Mouse (Mus musculus) neural tube, embryonic 14.5 days (tissue): ENCODE measurements around the gene Gm21992. TPM values are rescaled to one million over a fixed set of nuclear protein-coding genes. Genes with fewer than 3 reads are reported as not detected.

Experiments
- ATAC-seq: fragments of 200-750 bp; cut with Nextera tagmentation; 2 replicates; pipeline ENCODE4 v1.8.0; 2017; ENCODE audit warnings: low read depth, mild to moderate bottlenecking, moderate TSS enrichment, moderate library complexity
- H3K27ac ChIP-seq: fragments of 300-500 bp; sonication (generic); 2 replicates; pipeline ENCODE4 v1.5.1; 2014; ENCODE audit warnings: low read depth, mild to moderate bottlenecking, control low read depth, low read length, moderate library complexity, mixed read lengths
- H3K27me3 ChIP-seq: fragments of 300-500 bp; sonication (generic); 2 replicates; pipeline ENCODE4 v1.6.1; 2014; ENCODE audit warnings: low read length; ENCODE audit not compliant: control insufficient read depth, insufficient read depth
- H3K36me3 ChIP-seq: fragments of 300-500 bp; sonication (generic); 2 replicates; pipeline ENCODE4 v1.6.1; 2014; ENCODE audit warnings: low read length, mixed read lengths; ENCODE audit not compliant: control insufficient read depth, insufficient read depth
- H3K4me1 ChIP-seq: fragments of 300-500 bp; sonication (generic); 2 replicates; pipeline ENCODE4 v1.6.1; 2014; ENCODE audit warnings: low read length; ENCODE audit not compliant: control insufficient read depth, insufficient read depth
- H3K4me2 ChIP-seq: fragments of 300-500 bp; sonication (generic); 2 replicates; pipeline ENCODE4 v1.6.1; 2014; ENCODE audit warnings: mild to moderate bottlenecking, low read depth, low read length, control low read depth
- H3K4me3 ChIP-seq: fragments of 300-500 bp; sonication (generic); 2 replicates; pipeline ENCODE4 v1.5.1; 2014; ENCODE audit warnings: low read depth, low read length, control low read depth, mixed read lengths
- H3K9ac ChIP-seq: fragments of 300-500 bp; sonication (generic); replicated peaks from 2 replicates; pipeline ENCODE4 v1.6.1; 2014; ENCODE audit warnings: low read depth, mild to moderate bottlenecking, control low read depth, low read length, mixed read lengths
- H3K9me3 ChIP-seq: fragments of 300-500 bp; sonication (generic); 2 replicates; pipeline ENCODE4 v1.6.1; 2016; ENCODE audit warnings: low read length; ENCODE audit not compliant: control insufficient read depth
- WGBS: fragments of 180-500 bp; shearing (Covaris S2); extraction: QIAGEN DNeasy Blood & Tissue Kit; methylation state at CpG from one replicate; pipeline ENCODE4 v1.1.7; 2014; 5-methylcytosine and 5-hydroxymethylcytosine counted together
- polyA plus RNA-seq: library from polyadenylated mRNA; unstranded; fragments of >200 nt; fragmentation: Nextera tagmentation; extraction: Ambion mirVana; gene quantifications from 2 replicates; pipeline ENCODE4 v1.2.1, GENCODE M21; 2014

Gene Gm21992
- polyA plus RNA-seq, 1 experiment from 2014 or later: 21.0 TPM

DNA sequence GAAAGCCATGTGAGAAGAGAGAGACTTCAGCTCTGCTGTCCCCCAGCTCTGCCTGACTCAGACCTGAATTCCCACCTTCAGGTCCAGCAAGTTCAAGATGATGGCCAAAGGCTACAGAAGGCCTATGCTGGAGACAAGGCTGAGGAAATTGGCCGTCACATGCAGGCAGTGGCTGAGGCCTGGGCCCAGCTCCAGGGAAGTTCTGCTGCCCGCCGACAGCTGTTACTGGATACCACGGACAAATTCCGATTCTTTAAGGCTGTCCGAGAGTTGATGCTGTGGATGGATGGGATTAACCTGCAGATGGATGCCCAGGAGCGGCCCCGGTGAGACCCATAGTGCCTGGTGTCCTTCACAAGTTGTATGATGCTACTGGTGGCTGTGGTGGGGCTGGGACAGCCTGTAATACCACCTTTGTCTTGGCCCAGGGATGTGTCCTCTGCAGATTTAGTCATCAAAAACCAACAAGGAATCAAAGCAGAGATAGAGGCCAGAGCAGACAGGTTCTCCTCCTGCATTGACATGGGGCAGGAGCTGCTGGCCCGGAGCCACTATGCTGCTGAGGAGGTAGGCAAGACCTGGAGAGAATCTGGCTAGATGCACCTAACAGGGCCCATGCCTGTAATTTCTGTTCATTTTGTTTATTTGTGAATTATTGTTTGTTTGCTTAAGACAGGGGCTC lies 63.6 kb downstream of the Gm21992 start:
- ATAC-seq: no peak

DNA sequence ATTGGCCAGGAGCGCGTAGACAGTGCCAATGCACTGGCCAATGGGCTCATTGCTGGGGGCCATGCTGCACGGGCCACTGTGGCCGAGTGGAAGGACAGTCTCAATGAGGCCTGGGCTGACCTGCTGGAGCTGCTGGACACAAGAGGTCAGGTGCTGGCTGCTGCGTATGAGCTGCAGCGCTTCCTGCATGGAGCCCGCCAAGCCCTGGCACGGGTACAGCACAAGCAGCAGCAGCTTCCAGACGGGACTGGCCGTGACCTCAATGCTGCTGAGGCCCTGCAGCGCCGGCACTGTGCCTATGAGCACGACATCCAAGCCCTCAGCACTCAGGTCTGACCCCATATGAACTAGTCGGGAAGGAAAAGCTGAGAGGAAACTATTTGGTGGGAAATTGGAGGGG lies 64.8 kb downstream of the Gm21992 start:
- Histone ChIP-seq H3K4me2 (no peak overlapping the region), H3K4me3 (no peak overlapping the region), H3K9ac (no peak overlapping the region), H3K27ac (no peak overlapping the region), H3K36me3 (peaks cover 83% of the 10 kb centered on the region), H3K9me3 (no peaks in the 10 kb centered on the region), H3K27me3 (no peaks in the 10 kb centered on the region), H3K4me1 (no peaks in the 10 kb centered on the region)
- no peak for ATAC-seq
- WGBS: 89% methylated on average over 14 of the region's 14 CpGs

More for the DNA sequence above, 63.6 kb downstream of the Gm21992 start:
- no peak overlapping the region for H3K4me3 ChIP-seq
- H3K4me2 ChIP-seq: no peak overlapping the region
- H3K27ac ChIP-seq: no peak overlapping the region
- no peaks in the 10 kb centered on the region for H3K4me1 ChIP-seq
- no peak overlapping the region for H3K9ac ChIP-seq
- H3K9me3 ChIP-seq: no peaks in the 10 kb centered on the region
- peaks cover 82% of the 10 kb centered on the region for H3K36me3 ChIP-seq
- WGBS: 92% methylated on average over 9 of the region's 9 CpGs
- no peaks in the 10 kb centered on the region for H3K27me3 ChIP-seq

DNA sequence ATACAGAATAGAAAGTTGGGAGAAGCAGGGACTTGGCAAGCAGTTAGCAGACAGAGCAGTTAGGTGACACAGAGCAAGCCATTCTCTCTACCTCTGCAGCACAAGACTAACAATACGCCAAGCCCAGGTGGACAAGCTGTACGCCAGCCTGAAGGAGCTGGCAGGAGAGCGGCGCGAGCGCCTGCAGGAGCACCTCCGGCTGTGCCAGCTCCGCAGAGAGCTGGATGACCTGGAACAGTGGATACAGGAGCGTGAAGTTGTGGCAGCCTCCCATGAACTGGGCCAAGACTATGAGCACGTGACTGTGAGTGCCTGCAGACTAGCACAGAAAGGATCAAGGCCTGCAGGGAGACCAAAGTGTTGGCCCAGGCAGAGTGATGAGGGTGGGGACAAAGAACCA lies 65.7 kb downstream of the Gm21992 start:
- WGBS: 94% methylated on average over 10 of the region's 10 CpGs
- Histone ChIP-seq H3K27ac (no peak overlapping the region), H3K4me3 (no peak overlapping the region), H3K4me2 (no peak overlapping the region), H3K4me1 (no peaks in the 10 kb centered on the region), H3K36me3 (peaks cover 85% of the 10 kb centered on the region), H3K9me3 (no peaks in the 10 kb centered on the region), H3K27me3 (no peaks in the 10 kb centered on the region), H3K9ac (no peak overlapping the region)
- no peak for ATAC-seq

DNA sequence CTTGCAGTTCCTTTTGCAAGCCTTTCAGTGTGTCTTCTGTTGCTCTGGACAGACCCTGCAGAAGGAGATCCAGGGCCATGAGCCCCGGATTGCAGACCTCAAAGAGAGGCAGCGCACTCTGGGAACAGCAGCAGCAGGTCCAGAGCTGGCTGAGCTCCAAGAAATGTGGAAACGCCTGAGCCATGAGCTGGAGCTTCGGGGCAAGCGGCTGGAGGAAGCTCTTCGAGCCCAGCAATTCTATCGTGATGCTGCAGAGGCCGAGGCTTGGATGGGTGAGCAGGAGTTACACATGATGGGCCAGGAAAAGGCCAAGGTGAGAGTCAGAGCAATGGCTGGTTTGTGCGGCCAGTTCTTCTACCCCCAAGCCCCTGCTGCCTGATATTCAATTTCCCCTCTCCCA lies 66.4 kb downstream of the Gm21992 start:
- Histone ChIP-seq H3K9ac (no peak overlapping the region), H3K4me1 (no peaks in the 10 kb centered on the region), H3K27me3 (no peaks in the 10 kb centered on the region), H3K27ac (no peak overlapping the region), H3K36me3 (peaks cover 85% of the 10 kb centered on the region), H3K4me2 (no peak overlapping the region), H3K9me3 (no peaks in the 10 kb centered on the region), H3K4me3 (no peak overlapping the region)
- 66% methylated on average over 9 of the region's 9 CpGs for WGBS
- no peak for ATAC-seq

DNA sequence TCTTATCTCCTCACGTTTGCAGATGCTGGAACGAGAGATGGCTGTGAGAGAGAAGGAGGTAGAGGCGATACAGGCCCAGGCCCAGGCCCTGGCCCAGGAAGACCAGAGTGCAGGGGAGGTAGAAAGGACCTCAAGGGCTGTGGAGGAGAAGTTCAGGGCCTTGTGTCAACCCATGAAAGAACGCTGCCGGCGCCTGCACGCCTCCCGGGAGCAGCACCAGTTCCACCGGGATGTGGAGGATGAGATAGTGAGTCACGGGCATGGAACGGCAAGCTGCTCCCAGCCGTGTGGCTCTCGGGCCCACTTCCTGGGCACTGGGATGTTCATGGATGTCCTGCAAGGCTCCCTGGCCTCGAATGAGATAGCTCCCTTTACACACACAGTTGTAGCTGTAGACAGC lies 67.4 kb downstream of the Gm21992 start:
- ATAC-seq: no peak
- WGBS: 85% methylated on average over 14 of the region's 14 CpGs
- no peaks in the 10 kb centered on the region for H3K9me3 ChIP-seq
- no peaks in the 10 kb centered on the region for H3K27me3 ChIP-seq
- no peak overlapping the region for H3K4me3 ChIP-seq
- H3K27ac ChIP-seq: no peak overlapping the region
- H3K36me3 ChIP-seq: peaks cover 85% of the 10 kb centered on the region
- H3K4me2 ChIP-seq: no peak overlapping the region
- no peak overlapping the region for H3K9ac ChIP-seq
- H3K4me1 ChIP-seq: no peaks in the 10 kb centered on the region

DNA sequence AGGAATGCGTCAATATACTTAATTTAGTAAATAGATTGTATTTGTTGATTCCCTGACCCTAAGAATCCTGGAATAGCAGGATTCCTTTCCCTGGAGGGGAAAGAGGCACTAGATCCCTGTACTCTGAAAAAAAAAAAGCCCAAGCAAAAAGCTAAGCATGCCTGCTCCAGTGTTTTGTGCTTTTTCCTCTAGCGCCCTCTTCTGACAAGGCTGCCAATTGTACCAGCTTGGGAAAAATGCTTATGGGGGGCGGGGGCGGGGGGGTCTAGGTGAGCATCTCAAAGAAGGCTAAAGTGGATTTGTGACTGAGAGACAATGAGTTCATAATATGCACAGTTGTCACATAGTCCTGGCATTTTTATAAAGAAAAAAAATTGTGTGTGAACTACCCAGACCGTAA lies 67.9 kb downstream of the Gm21992 start:
- Histone ChIP-seq H3K36me3 (peaks cover 83% of the 10 kb centered on the region), H3K9me3 (no peaks in the 10 kb centered on the region), H3K4me3 (no peak overlapping the region), H3K4me2 (no peak overlapping the region), H3K27me3 (no peaks in the 10 kb centered on the region), H3K9ac (no peak overlapping the region), H3K27ac (no peak overlapping the region), H3K4me1 (no peaks in the 10 kb centered on the region)
- ATAC-seq: no peak
- 42% methylated on average over 5 of the region's 5 CpGs for WGBS

DNA sequence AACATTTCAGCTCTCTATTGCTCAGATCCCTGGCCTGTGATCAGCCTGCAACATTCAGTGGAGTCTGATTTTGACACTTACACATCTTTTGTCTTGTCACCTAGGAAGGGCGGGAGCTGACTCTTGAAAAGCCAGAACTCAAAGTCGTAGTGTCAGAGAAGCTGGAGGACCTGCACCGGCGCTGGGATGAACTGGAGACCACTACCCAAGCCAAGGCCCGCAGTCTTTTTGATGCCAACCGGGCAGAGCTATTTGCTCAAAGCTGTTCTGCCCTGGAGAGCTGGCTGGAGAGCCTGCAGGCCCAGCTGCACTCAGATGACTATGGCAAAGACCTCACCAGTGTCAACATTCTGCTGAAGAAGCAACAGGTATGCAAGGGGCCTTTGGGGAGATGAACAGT lies 69.2 kb downstream of the Gm21992 start:
- Histone ChIP-seq H3K4me3 (no peak overlapping the region), H3K9me3 (no peaks in the 10 kb centered on the region), H3K27me3 (no peaks in the 10 kb centered on the region), H3K36me3 (peaks cover 84% of the 10 kb centered on the region), H3K4me1 (no peaks in the 10 kb centered on the region), H3K9ac (no peak overlapping the region), H3K27ac (no peak overlapping the region), H3K4me2 (no peak overlapping the region)
- no peak for ATAC-seq
- 94% methylated on average over 6 of the region's 6 CpGs for WGBS

DNA sequence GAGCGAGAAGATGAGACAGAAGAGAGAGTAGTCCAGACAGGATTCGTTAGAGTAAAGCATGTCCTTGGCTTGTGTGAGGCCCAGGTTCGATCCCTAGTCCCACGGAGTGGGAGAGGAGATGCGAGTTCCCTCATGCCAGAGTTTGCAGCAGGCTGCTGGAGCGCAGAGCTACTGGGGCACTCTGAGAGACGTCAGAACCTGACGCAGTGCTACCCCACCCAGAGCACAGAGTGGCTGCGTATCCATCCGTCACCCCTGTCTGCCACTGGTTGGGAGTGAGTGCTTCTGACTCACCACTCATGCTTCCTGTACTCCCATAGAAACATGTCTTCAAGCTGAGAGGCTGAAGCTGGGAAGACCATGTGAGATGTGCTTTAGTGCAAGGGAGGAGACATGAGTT lies 69.9 kb downstream of the Gm21992 start:
- peaks cover 78% of the 10 kb centered on the region for H3K36me3 ChIP-seq
- H3K9me3 ChIP-seq: no peaks in the 10 kb centered on the region
- H3K27me3 ChIP-seq: no peaks in the 10 kb centered on the region
- ATAC-seq: no peak
- no peak overlapping the region for H3K27ac ChIP-seq
- no peak overlapping the region for H3K4me3 ChIP-seq
- H3K4me2 ChIP-seq: no peak overlapping the region
- H3K4me1 ChIP-seq: no peaks in the 10 kb centered on the region
- WGBS: 91% methylated on average over 10 of the region's 10 CpGs
- no peak overlapping the region for H3K9ac ChIP-seq

DNA sequence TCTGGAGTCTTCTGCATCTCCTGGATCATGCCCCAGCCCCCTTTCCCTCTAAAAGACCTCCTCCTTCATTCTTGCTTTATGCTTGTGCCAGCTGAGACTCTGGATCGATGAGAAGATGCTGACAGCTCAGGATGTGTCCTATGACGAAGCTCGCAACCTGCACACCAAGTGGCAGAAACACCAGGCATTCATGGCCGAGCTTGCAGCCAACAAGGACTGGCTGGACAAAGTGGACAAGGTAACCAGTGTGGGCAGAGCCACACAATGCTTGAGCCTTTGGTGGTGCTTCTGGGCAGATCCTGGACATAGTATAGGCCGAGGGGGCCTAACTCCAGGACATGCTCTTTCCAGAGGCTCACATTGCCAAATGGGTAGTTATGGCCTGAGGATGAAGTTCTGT lies 71.7 kb downstream of the Gm21992 start:
- Histone ChIP-seq H3K36me3 (peaks cover 66% of the 10 kb centered on the region), H3K27ac (no peak overlapping the region), H3K4me1 (no peaks in the 10 kb centered on the region), H3K4me3 (no peak overlapping the region), H3K4me2 (no peak overlapping the region), H3K27me3 (no peaks in the 10 kb centered on the region), H3K9ac (no peak overlapping the region), H3K9me3 (no peaks in the 10 kb centered on the region)
- ATAC-seq: no peak
- WGBS: 95% methylated on average over 5 of the region's 5 CpGs
